Mouse (Mus musculus): ENCODE data around the gene Dpp7. TPM values are rescaled to one million over a fixed set of nuclear protein-coding genes. Genes with fewer than 3 reads are reported as not detected.

Gene Dpp7
- total and polyA plus RNA-seq, 3 experiments: 24.6 to 25.9 TPM; not detected in 1

GRCm38 (mm10) chr2:25311491-25311891 is 44.7 kb downstream of the Dpp7 start:
- no peaks in the 10 kb centered on the region for H3K79me2 ChIP-seq (ENCODE audit: control insufficient read depth, insufficient read depth, low read length, poor library complexity)
- no peaks in the 10 kb centered on the region for H3K4me1 ChIP-seq (ENCODE audit: control insufficient read depth in 1 of 2, insufficient read depth in 2 of 2, low read length in 2 of 2)
- no peak for DNase-seq (ENCODE audit: low read depth, low spot score)
- no peak overlapping the region for H3K4me3 ChIP-seq (ENCODE audit: control insufficient read depth in 1 of 2, insufficient read depth in 1 of 2, low read depth in 2 of 2, low read length in 2 of 2)
- H3K9ac ChIP-seq (ENCODE audit: control insufficient read depth, low read depth, low read length, poor library complexity, severe bottlenecking): no peak overlapping the region
- H3K27ac ChIP-seq (ENCODE audit: control insufficient read depth, low read depth, low read length): no peak overlapping the region
- H3K27me3 ChIP-seq (ENCODE audit: control insufficient read depth in 1 of 2, insufficient read depth in 2 of 2, low read length in 2 of 2): peaks cover 0 to 2% of the 10 kb centered on the region in 2 experiments; a peak in 1 of 4 replicates
- no peak for TF ChIP-seq POLR2AphosphoS5 (IDR thresholded peaks at IDR 0.05; ENCODE audit: borderline replicate concordance, low read depth, low read length)
- no peak for TF ChIP-seq ZKSCAN1 (IDR thresholded peaks at IDR 0.05; ENCODE audit: low read depth, low read length)
- no peak for TF ChIP-seq MXI1 (IDR thresholded peaks at IDR 0.05; ENCODE audit: low read depth, low read length)
- no peak for TF ChIP-seq TBP (IDR thresholded peaks at IDR 0.05; ENCODE audit: low read depth, low read length)
- no peak for TF ChIP-seq RAD21 (IDR thresholded peaks at IDR 0.05; ENCODE audit: low read depth, low read length)
- no peak for TF ChIP-seq POLR2AphosphoS2 (IDR thresholded peaks at IDR 0.05; ENCODE audit: low read length)
- TF ChIP-seq USF2 (IDR thresholded peaks at IDR 0.05; ENCODE audit: borderline replicate concordance in 1 of 2, insufficient read depth in 1 of 2, low read depth in 1 of 2, low read length in 2 of 2): no peak
- TF ChIP-seq CHD2 (IDR thresholded peaks at IDR 0.05; ENCODE audit: low read length): no peak
- TF ChIP-seq CTCF (IDR thresholded peaks at IDR 0.05 in 2 of 3, conservative IDR thresholded peaks at IDR 0.05 in 1 of 3; ENCODE audit: control insufficient read depth in 1 of 3, insufficient read depth in 1 of 3, low read depth in 2 of 3, low read length in 3 of 3, poor library complexity in 1 of 3, severe bottlenecking in 1 of 3): no peak
- TF ChIP-seq GATA1 (IDR thresholded peaks at IDR 0.05; ENCODE audit: low read depth, low read length): no peak
- no peak for TF ChIP-seq JUND (IDR thresholded peaks at IDR 0.05; ENCODE audit: low read depth, low read length)
- H3K36me3 ChIP-seq (ENCODE audit: control insufficient read depth in 1 of 2, insufficient read depth in 2 of 2, low read length in 2 of 2): no peaks in the 10 kb centered on the region
- H3K9me3 ChIP-seq (replicated peaks; ENCODE audit: insufficient read depth, low read length): no peaks in the 10 kb centered on the region

DNA sequence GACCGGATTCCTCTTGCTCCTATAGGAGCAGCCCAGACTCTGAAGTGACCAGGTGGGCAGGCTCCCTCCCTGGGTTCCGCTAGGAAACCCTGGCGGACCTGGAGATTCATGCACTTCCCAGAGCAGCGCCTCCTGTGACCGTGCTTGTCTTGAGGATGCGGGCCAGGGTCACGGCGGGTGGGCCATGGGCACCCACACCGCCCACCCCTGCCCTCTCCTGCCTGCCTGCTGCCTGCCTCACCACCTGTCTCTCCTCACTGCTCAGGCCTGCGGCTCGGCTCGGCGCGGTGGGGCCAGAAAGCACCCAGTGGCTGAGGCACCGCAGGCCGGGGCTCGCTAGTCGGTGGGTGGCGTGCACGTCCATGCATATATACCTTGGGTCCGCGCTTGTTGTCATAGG is 45.2 kb downstream of the Dpp7 start:
- no peaks in the 10 kb centered on the region for H3K36me3 ChIP-seq (ENCODE audit: control insufficient read depth in 1 of 2, insufficient read depth in 2 of 2, low read length in 2 of 2)
- H3K79me2 ChIP-seq (ENCODE audit: control insufficient read depth, insufficient read depth, low read length, poor library complexity): no peaks in the 10 kb centered on the region
- DNase-seq (ENCODE audit: low read depth, low spot score): no peak
- no peaks in the 10 kb centered on the region for H3K4me1 ChIP-seq (ENCODE audit: control insufficient read depth in 1 of 2, insufficient read depth in 2 of 2, low read length in 2 of 2)
- no peaks in the 10 kb centered on the region for H3K9me3 ChIP-seq (replicated peaks; ENCODE audit: insufficient read depth, low read length)
- H3K27ac ChIP-seq (ENCODE audit: control insufficient read depth, low read depth, low read length): no peak overlapping the region
- no peak overlapping the region for H3K9ac ChIP-seq (ENCODE audit: control insufficient read depth, low read depth, low read length, poor library complexity, severe bottlenecking)
- TF ChIP-seq GATA1 (IDR thresholded peaks at IDR 0.05; ENCODE audit: low read depth, low read length) (no peak), MAFK (IDR thresholded peaks at IDR 0.05; ENCODE audit: borderline replicate concordance, low read depth, low read length) (no peak), UBTF (IDR thresholded peaks at IDR 0.05; ENCODE audit: borderline replicate concordance, insufficient read depth, low read depth, low read length) (no peak), TCF12 (IDR thresholded peaks at IDR 0.05; ENCODE audit: low read depth, low read length) (no peak), CHD2 (IDR thresholded peaks at IDR 0.05; ENCODE audit: low read length) (no peak), SMC3 (IDR thresholded peaks at IDR 0.05; ENCODE audit: low read depth, low read length) (no peak), MXI1 (IDR thresholded peaks at IDR 0.05; ENCODE audit: low read depth, low read length) (no peak), ZC3H11A (IDR thresholded peaks at IDR 0.05; ENCODE audit: low read depth, low read length) (no peak), ETS1 (IDR thresholded peaks at IDR 0.05; ENCODE audit: low read depth, low read length) (no peak), MEF2A (IDR thresholded peaks at IDR 0.05; ENCODE audit: extremely low read depth, insufficient replicate concordance, low read depth, low read length, poor library complexity, severe bottlenecking) (no peak), MYB (IDR thresholded peaks at IDR 0.05; ENCODE audit: low read depth, low read length) (no peak), NELFE (IDR thresholded peaks at IDR 0.05; ENCODE audit: low read depth, low read length) (no peak)
- H3K27me3 ChIP-seq (ENCODE audit: control insufficient read depth in 1 of 2, insufficient read depth in 2 of 2, low read length in 2 of 2): peaks cover 0 to 2% of the 10 kb centered on the region in 2 experiments; a peak in 1 of 4 replicates
- H3K4me3 ChIP-seq (ENCODE audit: control insufficient read depth in 1 of 2, insufficient read depth in 1 of 2, low read depth in 2 of 2, low read length in 2 of 2): no peak overlapping the region
